Mouse (Mus musculus) ovary, adult 18-20 months (tissue): ENCODE data around the gene Apobec2.

Source experiments
- DNase-seq: peaks from one replicate; pipeline ENCODE4 v3.0.0; 2022; ENCODE audit warnings: low spot score, mixed read lengths

Gene Apobec2

GRCm38 (mm10) chr17:48408526-48409291 lies 24.0 kb downstream of the Apobec2 start:
- DNase-seq = peak; percentile 54

- no peak for DNase-seq
Measured at GRCm38 (mm10) chr17:48407910-48408525, 24.7 kb downstream of the Apobec2 start.

GRCm38 (mm10) chr17:48407154-48407553 lies 25.6 kb downstream of the Apobec2 start:
- no peak for DNase-seq

GRCm38 (mm10) chr17:48404706-48405105 lies 28.0 kb downstream of the Apobec2 start:
- no peak for DNase-seq

- no peak for DNase-seq
Measured at GRCm38 (mm10) chr17:48403848-48404247, 28.9 kb downstream of the Apobec2 start.

- DNase-seq = no peak
Measured at GRCm38 (mm10) chr17:48402751-48403150, 30.0 kb downstream of the Apobec2 start.

GRCm38 (mm10) chr17:48401710-48402109 lies 31.0 kb downstream of the Apobec2 start:
- no peak for DNase-seq

GRCm38 (mm10) chr17:48392616-48393015 lies 40.1 kb downstream of the Apobec2 start:
- DNase-seq = no peak

- no peak for DNase-seq
Measured at GRCm38 (mm10) chr17:48391446-48391845, 41.3 kb downstream of the Apobec2 start.

GRCm38 (mm10) chr17:48389442-48389841 lies 43.3 kb downstream of the Apobec2 start:
- DNase-seq = no peak

- DNase-seq = no peak
Measured at GRCm38 (mm10) chr17:48388666-48389065, 44.1 kb downstream of the Apobec2 start.

GRCm38 (mm10) chr17:48385786-48386461 lies 46.8 kb downstream of the Apobec2 start:
- DNase-seq = no peak

GRCm38 (mm10) chr17:48379050-48379449 lies 53.7 kb downstream of the Apobec2 start:
- DNase-seq = no peak

- DNase-seq = no peak
Measured at GRCm38 (mm10) chr17:48376102-48376501, 56.6 kb downstream of the Apobec2 start.

- no peak for DNase-seq
Measured at GRCm38 (mm10) chr17:48372987-48373386, 59.7 kb downstream of the Apobec2 start.

- DNase-seq = no peak
Measured at GRCm38 (mm10) chr17:48371621-48372020, 61.1 kb downstream of the Apobec2 start.
